Mouse (Mus musculus): ENCODE measurements around the gene Pate4.

DNA sequence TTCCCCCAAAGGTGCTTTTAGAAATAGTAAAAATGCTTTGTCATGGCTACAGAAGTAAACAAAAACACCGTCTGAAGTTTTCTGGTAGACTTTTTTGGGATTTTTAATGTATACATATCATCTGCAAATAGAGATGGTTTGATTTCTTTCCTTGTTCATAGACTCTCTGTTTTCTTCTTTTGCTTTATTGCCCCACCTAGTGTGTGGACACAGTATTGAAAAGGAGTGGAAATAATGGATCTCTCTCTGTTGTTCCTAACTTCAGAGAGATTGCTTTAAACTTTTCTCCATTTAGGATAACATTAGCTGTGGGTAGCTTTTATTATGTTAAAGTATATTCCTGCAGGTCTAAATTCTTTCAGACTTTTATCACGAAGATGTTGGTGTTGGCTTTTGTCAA, 2.3 kb upstream of the Pate4 start:
- no peak for TF ChIP-seq UBTF (IDR thresholded peaks at IDR 0.05; ENCODE audit: low read depth, low read length)
- TF ChIP-seq RCOR1 (conservative IDR thresholded peaks at IDR 0.05; ENCODE audit: low read depth, low read length) = no peak
- peak in 1 of 2 experiments; percentile 65; a peak in 2 of 4 replicates for TF ChIP-seq CTCF (conservative IDR thresholded peaks at IDR 0.05 in 1 of 2, IDR thresholded peaks at IDR 0.05 in 1 of 2; ENCODE audit: low read depth in 2 of 2, low read length in 2 of 2)
- TF ChIP-seq EP300 (IDR thresholded peaks at IDR 0.05; ENCODE audit: low read length) = no peak
- no peak for TF ChIP-seq POLR2A (IDR thresholded peaks at IDR 0.05; ENCODE audit: low read depth, low read length)
- TF ChIP-seq SMC3 (IDR thresholded peaks at IDR 0.05; ENCODE audit: low read depth, low read length) = peak; percentile 57
- no peak for TF ChIP-seq ETS1 (conservative IDR thresholded peaks at IDR 0.05; ENCODE audit: low read depth, low read length)
- TF ChIP-seq JUND (conservative IDR thresholded peaks at IDR 0.05; ENCODE audit: low read depth, low read length) = no peak
- TF ChIP-seq USF1 (IDR thresholded peaks at IDR 0.05; ENCODE audit: low read depth, low read length) = no peak
- no peak for TF ChIP-seq ZKSCAN1 (IDR thresholded peaks at IDR 0.05; ENCODE audit: borderline replicate concordance, low read depth, low read length)
